Mouse (Mus musculus) midbrain, embryonic 14.5 days (tissue): Measurements from ENCODE around the gene Abi3bp. TPM values are rescaled to one million over a fixed set of nuclear protein-coding genes. Genes with fewer than 3 reads are reported as not detected.
A peak's percentile ranks its signal among the peaks of the same experiment; 100 is the strongest.

Source experiments
- ATAC-seq: fragments of 200-750 bp; cut with Nextera tagmentation; 2 replicates; pipeline ENCODE4 v1.8.0; 2017; ENCODE audit warnings: moderate number of reproducible peaks, moderate library complexity; ENCODE audit not compliant: low FRiP score, low TSS enrichment
- DNase-seq: peaks from one replicate; pipeline ENCODE4 v3.0.0-alpha.2; 2015
- H3K27ac ChIP-seq: fragments of 300-500 bp; sonication (generic); replicated peaks from 2 replicates; pipeline ENCODE4 v1.5.1; 2014; ENCODE audit warnings: mild to moderate bottlenecking, low read depth, low read length, moderate library complexity
- H3K27me3 ChIP-seq: fragments of 300-500 bp; sonication (generic); 2 replicates; pipeline ENCODE4 v1.6.1; 2014; ENCODE audit warnings: low read length, control low read depth, mixed read lengths; ENCODE audit not compliant: control insufficient read depth, insufficient read depth
- H3K36me3 ChIP-seq: fragments of 300-500 bp; sonication (generic); 2 replicates; pipeline ENCODE4 v1.6.1; 2014; ENCODE audit warnings: low read length, control low read depth; ENCODE audit not compliant: control insufficient read depth, insufficient read depth
- H3K4me1 ChIP-seq: fragments of 300-500 bp; sonication (generic); 2 replicates; pipeline ENCODE4 v1.6.1; 2014; ENCODE audit warnings: mild to moderate bottlenecking, antibody characterized with exemption, low read length, control low read depth; ENCODE audit not compliant: control insufficient read depth, insufficient read depth
- H3K4me2 ChIP-seq: fragments of 300-500 bp; sonication (generic); 2 replicates; pipeline ENCODE4 v1.6.1; 2014; ENCODE audit warnings: mild to moderate bottlenecking, low read length, moderate library complexity
- H3K4me3 ChIP-seq: fragments of 300-500 bp; sonication (generic); replicated peaks from 2 replicates; pipeline ENCODE4 v1.5.1; 2014; ENCODE audit warnings: low read depth, low read length
- H3K9ac ChIP-seq: fragments of 300-500 bp; sonication (generic); replicated peaks from 2 replicates; pipeline ENCODE4 v1.6.1; 2014; ENCODE audit warnings: mild to moderate bottlenecking, low read length, moderate library complexity
- H3K9me3 ChIP-seq: fragments of 300-500 bp; sonication (generic); 2 replicates; pipeline ENCODE4 v1.6.1; 2016; ENCODE audit warnings: low read length, control low read depth, mixed read lengths; ENCODE audit not compliant: control insufficient read depth
- WGBS: fragments of 180-500 bp; shearing (Covaris S2); extraction: QIAGEN DNeasy Blood & Tissue Kit; methylation state at CpG from one replicate; pipeline ENCODE4 v1.1.7; 2014; 5-methylcytosine and 5-hydroxymethylcytosine counted together
- polyA plus RNA-seq: library from polyadenylated mRNA; unstranded; fragments of >200 nt; fragmentation: Nextera tagmentation; extraction: Ambion mirVana; gene quantifications from 2 replicates; pipeline ENCODE4 v1.2.1, GENCODE M21; 2014

The Abi3bp gene
- polyA plus RNA-seq, 1 experiment from 2014 or later, result 0.43 TPM

- Histone ChIP-seq H3K27me3 (no peaks in the 10 kb centered on the region), H3K27ac (peak within 1 kb of the TSS; percentile 98), H3K9me3 (no peaks in the 10 kb centered on the region), H3K4me2 (peak within 1 kb of the TSS; percentile 84), H3K36me3 (peaks cover 4% of the 10 kb centered on the region), H3K9ac (peak within 1 kb of the TSS; percentile 89), H3K4me1 (peaks cover 19% of the 10 kb centered on the region), H3K4me3 (peak within 1 kb of the TSS; percentile 70)
- DNase-seq (peak; percentile 100), ATAC-seq (peak; percentile 98)
- WGBS, result under 1% methylated on average over 62 of the region's 62 CpGs
Observed at GRCm38 (mm10) chr16:56717224-56718200, 239.8 kb downstream of the Abi3bp start, which contains the start of gene Tfg. Gene Tfg, minus strand, starts transcription at chr16:56717450.

- ATAC-seq, result no peak
- peaks cover 19% of the 10 kb centered on the region for H3K4me1 ChIP-seq
Observed at GRCm38 (mm10) chr16:56719031-56719430, 241.4 kb downstream of the Abi3bp start.

GRCm38 (mm10) chr16:56722357-56722756, 244.7 kb downstream of the Abi3bp start:
- Histone ChIP-seq H3K27ac (no peak overlapping the region), H3K4me2 (no peak overlapping the region), H3K4me1 (peaks cover 4% of the 10 kb centered on the region; the same call in 1 of the 2 replicates), H3K27me3 (no peaks in the 10 kb centered on the region), H3K9me3 (no peaks in the 10 kb centered on the region), H3K36me3 (no peaks in the 10 kb centered on the region), H3K9ac (no peak overlapping the region), H3K4me3 (no peak overlapping the region)
- DNase-seq, result no peak
- WGBS, result 78% methylated on average over 4 of the region's 4 CpGs
- no peak for ATAC-seq

More at GRCm38 (mm10) chr16:56719031-56719430, 241.4 kb downstream of the Abi3bp start:
- no peak overlapping the region for H3K4me3 ChIP-seq
- no peaks in the 10 kb centered on the region for H3K27me3 ChIP-seq
- no peaks in the 10 kb centered on the region for H3K9me3 ChIP-seq
- no peak overlapping the region for H3K4me2 ChIP-seq
- no peaks in the 10 kb centered on the region for H3K36me3 ChIP-seq
- H3K27ac ChIP-seq, result no peak overlapping the region
- H3K9ac ChIP-seq, result no peak overlapping the region
- no peak for DNase-seq

GRCm38 (mm10) chr16:56724927-56725326, 247.2 kb downstream of the Abi3bp start:
- Histone ChIP-seq H3K4me2 (no peak overlapping the region), H3K27ac (no peak overlapping the region), H3K9me3 (no peaks in the 10 kb centered on the region), H3K9ac (no peak overlapping the region), H3K27me3 (no peaks in the 10 kb centered on the region), H3K4me1 (no peaks in the 10 kb centered on the region), H3K4me3 (no peak overlapping the region), H3K36me3 (no peaks in the 10 kb centered on the region)
- ATAC-seq (no peak), DNase-seq (no peak)
- 78% methylated on average over 10 of the region's 10 CpGs for WGBS

- no peaks in the 10 kb centered on the region for H3K4me1 ChIP-seq
- no peak overlapping the region for H3K9ac ChIP-seq
- 34% methylated on average over 1 of the region's 1 CpGs for WGBS
- H3K27ac ChIP-seq, result no peak overlapping the region
- no peak for ATAC-seq
- DNase-seq, result no peak
- H3K36me3 ChIP-seq, result no peaks in the 10 kb centered on the region
- no peaks in the 10 kb centered on the region for H3K27me3 ChIP-seq
- no peaks in the 10 kb centered on the region for H3K9me3 ChIP-seq
- no peak overlapping the region for H3K4me2 ChIP-seq
- no peak overlapping the region for H3K4me3 ChIP-seq
Observed at GRCm38 (mm10) chr16:56729060-56729459, 251.4 kb downstream of the Abi3bp start.

Other genes with a start within 250 kb of the Abi3bp start
- gene Tfg, start 239.6 kb downstream of the Abi3bp start, polyA plus RNA-seq, result 164 and 171 TPM in 2 replicates